Mouse (Mus musculus) thymus, postnatal 4 days (tissue): Measurements from ENCODE around the gene Igfbp5.

Source experiments
- DNase-seq: peaks from one replicate; pipeline ENCODE4 v3.0.0; 2021

Igfbp5 gene

DNA sequence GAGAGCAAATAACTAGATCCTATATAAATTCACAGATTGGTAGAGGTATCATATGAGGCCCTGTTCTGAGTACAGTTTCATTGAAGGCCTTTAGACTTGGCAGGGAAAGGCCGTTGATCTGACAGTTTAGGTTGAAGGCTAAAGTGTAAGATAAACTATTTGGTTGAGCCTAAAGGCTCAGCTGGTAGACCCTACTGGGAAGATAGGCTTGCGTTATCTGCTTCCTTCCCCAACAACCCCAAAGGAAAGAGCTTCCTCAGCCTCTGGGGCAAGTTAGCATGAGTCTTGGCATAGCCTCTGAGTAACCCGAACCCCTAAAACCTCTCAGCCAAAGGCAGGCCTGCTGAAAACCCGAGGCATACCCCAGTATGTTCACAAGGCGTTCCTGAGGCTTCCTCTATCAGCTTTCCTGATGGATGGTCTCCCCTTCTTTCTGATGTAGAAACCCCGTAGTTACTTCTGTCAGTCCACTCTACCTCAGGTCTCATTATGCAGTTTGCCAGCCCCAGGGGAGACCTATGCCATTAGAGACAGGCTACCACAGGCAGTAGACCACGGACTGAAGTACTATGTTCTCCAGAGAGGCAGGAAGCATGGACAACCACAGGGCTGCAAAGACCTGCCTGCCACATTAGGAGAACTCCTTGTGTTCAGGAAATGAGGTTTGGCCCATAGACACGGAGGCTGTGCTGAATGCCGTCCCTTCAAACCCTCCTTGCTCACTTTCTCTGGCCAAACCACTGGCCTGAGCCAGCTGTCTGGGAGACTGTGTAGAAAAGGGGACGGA lies 6.1 kb downstream of the Igfbp5 start:
- no peak for DNase-seq

DNA sequence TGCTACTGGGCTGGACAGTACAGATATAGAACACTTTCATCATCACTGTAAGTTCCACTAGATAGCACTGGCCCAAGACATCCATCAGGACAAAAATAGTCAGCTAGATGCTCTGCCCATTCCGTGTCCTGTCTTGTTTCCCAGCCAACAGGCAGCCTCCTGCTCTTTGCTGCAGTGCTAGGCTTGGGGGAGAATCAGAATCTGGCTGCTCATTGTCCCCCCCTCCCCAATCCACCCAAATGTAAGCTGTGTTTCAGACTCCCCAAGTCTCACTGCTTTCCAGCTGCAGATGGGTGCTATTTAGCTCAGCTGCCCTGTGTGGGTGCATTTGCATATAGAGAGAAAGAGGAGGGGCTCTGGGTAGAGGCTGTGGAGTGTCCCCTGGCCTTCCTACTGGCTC lies 7.3 kb downstream of the Igfbp5 start:
- no peak for DNase-seq

DNA sequence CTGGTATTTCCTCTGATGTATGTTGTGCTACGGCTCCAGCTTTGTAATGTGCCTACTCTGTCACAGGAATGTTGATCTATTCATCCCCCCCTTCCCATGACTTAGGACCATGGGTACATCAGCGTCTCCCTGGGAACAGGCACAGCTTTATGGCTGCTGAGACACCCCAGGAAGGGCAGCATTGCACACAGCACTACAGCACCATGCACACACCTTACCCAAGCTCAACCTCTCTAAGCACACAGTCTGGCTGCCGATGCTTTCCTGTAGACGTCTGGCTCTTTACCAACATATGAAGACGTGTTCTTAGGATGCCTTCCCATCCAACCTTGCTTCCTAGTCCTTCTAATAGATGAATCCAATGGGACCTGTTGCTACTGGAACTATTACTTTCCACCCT lies 8.3 kb downstream of the Igfbp5 start:
- DNase-seq: no peak

DNA sequence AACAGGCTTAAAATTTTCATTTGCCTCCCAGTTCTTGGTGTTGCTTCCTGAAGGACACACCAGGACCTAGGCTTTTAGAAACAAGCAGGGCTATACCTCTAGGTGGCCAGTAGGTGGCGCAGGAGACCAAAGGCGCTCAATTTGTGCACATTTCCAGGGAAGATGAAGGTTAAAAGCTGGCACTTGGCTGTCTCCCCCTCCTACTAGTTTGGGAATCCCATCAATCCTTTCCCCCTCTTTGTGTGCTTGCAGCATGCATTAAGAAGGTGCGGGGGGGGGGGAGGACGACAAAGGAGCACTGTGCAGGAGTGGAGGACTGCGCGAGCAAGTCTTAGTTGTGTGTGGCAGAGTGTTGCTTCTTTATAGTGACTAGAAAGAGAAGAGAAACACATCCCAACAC lies 8.8 kb downstream of the Igfbp5 start:
- peak; percentile 77 for DNase-seq

DNA sequence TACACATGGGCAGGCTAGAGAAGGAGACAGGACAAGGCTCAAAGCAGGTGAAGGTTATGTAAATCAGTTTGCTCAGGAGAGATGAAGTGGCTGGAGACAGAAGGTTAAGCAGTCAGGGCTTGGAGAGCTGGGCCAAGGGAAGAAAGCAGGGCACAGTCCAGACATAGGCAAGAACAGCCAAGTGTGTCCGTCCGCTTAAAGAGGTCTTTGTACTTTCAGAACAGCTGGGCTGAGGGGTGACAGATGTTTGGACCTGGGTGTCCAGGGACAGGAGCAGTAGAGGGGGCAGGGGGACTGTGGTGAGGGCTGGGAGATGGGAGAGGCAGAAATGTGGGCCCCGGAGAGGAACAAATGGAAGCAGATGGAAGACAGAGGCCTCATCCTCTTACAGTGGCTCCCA lies 10.4 kb downstream of the Igfbp5 start:
- DNase-seq: no peak

DNA sequence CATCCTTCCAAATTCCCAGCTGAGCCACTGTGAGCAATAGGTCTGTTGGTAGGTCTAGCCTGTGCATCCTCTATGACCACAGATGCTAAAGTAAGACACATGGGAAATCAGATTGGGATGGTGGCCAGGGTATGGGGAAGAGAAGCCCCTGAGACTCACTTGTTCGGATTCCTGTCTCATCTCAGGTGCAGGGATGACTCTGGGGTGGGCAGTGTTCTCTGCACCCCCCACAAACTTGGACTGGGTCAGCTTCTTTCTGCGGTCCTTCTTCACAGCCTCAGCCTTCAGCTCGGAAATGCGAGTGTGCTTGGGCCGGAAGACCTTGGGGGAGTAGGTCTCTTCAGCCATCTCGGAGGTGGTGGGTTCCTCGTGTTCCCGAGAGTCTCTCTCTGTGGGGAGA lies 11.0 kb downstream of the Igfbp5 start:
- DNase-seq: no peak

DNA sequence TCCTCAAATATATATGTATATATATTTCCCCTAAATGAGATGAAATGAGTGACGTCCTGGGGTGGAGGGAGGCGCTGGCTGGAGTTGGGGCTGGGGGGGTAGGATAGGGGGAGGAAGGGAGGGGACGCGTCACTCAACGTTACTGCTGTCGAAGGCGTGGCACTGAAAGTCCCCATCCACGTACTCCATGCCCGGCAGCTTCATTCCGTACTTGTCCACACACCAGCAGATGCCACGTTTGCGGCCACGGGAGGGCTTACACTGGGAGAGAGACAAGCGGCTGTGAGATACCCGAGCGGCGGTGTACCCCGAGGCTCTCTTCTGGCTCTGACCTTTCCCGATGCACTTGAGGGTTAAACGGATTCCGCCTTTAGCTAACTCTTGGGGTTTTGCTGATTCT lies 12.4 kb downstream of the Igfbp5 start:
- DNase-seq: no peak

DNA sequence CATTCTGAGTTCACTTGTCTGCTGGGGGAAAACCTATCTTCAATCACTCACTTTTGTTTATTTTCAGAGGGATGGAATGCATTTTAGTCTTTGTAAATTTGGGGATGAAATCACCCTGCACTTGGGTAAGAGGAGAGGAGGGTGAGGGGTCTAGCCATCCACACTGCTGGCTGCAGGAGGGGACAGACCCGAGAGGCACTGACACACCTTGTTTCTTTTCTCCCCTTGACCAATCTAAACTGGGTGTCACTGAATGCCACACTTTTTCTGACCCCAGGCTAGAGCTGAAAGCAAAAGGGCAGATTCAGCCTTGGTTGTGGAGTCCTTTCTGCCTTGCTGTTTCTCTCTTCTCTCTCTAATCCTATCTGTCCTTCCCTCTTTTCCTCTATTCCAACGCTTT lies 13.0 kb downstream of the Igfbp5 start:
- DNase-seq: no peak

DNA sequence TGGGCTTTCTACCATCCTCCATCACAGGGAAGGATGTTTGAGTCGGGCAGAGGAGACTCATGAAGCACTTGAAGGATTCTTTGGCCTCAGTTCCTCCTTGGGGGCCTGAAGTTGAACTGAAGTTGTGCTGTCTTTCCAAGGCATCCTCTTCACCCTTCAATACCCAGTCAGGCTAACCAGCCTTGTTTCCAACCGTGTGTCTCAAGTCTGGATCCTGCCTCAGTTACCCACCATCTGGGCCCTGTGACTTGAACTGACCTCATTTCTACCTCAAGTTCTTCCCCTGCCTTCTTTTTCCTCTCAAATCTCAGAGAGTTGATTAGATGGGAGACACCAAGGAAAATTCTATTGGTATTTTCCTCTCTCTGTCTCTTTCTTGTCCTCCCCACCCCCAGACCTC lies 14.2 kb downstream of the Igfbp5 start:
- DNase-seq: no peak

DNA sequence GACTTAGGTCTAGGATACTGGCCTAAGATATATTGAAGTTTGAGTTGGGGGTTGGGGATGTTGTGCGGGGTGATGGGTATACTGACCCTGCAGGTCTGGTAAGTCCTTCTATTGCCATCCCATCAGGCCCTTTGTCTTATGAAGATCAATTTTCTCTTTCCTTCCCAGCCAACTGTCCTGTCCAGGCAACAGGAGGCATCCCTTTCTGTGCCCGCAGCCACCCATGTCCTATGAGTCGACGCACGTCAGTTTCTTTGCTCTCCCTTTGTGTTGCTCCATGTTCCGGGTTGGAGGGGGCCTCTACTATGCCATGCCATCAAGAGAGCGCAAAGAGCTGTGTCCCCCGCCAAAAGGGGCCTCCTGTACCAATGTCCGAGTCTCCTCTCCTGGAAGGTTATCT lies 14.7 kb downstream of the Igfbp5 start:
- no peak for DNase-seq

DNA sequence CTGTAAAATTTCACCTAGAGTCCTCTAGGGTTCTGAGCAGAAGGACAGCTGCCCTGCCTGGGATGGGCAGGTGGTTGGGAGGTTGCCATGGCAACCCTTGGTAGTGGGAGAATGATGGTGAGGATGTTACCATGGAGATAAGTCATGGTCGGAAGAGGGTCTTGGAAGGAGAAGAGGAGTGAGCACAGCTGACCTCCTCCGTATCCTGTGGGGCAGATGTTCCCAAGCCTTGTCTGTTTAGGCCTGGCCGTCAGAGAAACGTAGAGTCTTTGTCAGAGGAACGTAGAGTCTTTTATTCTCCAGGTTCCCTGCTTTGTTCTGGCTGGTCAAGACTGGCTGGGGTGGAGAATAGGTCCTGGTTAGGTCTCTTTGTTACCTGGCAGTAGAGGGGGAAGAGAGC lies 15.8 kb downstream of the Igfbp5 start:
- DNase-seq: no peak

DNA sequence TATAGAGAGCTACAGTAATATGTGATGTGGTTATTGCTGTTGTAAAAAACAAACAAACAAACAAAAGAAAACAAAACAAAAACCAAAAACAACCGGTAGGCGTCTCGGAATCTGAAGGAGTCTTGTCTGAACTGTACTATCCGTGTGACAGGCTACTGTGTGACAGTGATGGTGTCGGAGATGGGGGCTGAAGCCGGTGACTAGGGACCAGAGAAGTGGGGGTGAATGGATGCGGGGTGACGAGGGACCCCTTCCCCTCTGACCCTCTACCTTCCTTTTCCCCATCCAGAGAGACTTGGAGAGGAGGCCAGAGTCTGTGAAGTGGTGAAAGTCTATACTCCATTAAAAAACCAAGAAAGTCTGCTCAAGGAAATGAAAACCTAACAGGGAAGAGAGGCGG lies 16.4 kb downstream of the Igfbp5 start:
- DNase-seq: no peak

DNA sequence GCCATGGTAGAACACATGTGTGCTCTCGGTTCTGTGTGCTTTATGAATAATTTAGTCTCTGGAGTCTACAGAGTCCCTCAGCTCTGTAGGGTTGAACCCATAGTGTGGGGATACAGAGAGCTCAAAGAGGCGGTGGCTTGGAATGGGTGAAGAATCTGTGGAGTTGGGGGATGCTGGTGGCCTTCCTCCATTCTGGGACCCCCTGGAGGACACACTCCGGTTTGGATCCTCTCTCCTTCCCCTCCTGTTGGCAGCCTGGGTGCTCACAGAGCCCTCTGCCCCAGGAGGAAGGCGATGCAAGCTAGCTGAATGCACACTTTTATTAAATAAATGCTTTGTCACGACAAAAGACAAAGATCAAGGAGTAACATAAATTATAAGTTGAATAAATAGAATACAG lies 17.1 kb downstream of the Igfbp5 start:
- no peak for DNase-seq

DNA sequence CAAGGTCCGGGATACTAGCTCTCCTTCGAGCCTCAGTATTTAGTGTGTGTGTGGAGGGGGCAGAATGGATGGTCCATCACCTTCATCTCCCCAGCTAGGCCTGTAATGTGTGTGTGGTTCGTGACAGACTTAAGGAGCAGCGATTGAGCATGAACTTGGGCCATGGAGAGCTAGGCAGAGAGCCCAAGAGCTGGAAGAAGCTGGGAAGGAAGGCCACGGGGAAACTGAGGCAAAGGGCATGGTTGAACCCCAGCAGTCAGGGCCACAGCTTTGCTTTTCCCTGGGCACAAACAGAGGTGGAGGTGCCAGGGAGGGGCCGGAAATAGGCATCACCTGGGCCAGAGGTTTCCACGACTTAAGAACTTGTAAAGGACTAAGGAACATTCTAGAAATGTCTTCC lies 17.5 kb downstream of the Igfbp5 start:
- DNase-seq: no peak

DNA sequence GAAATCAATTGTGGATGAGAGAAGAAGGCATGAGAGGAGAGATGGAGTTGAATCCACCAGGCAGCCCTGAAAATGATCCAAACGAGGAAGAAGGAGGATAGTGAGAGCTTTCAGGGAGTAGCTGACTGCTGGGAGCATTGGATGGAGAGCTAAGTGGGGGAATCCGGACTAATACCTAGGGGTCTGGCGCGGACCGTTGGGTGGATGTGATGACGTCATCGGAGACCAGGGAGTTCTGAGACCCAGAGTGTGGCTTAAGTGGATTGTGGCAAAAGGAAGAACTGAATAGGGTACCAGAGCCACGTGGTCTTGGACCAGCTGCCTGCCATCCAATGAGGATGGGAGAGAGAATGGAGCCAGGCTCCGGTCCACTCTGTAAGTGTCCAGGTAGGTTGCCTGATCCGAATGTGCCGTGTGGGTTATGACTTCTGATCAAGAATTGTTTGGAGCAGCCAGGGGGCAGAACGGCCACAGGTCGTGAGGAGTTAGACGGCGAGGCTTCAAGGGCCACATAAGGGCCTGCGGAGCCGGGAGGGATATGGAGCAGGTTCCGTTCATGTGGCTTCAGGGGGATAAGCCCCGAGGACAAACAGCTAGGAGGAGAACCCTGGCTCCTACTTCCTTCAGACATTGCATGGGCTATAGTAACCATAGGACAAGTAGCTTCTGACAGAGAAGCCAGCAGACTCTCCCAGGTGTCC lies 18.3 kb downstream of the Igfbp5 start:
- no peak for DNase-seq

DNA sequence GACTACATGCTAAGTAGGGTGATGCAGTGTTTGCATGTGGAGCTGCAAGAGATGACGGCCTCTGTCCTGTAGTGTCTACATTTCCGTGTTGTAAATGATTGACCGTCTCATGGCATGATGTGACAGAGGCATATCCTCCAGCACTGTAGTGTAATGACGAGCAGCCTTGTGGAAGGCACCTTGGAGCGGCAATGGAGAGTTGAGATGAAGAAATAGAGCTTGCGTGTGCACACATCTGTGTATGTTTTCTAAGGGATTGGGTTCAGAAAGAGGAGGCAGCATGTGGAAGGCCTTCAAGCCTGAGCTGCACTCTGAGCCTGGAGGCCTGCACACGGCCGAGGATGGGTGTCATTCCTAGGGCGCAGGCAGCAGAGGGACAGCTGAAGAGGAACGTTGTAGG lies 19.0 kb downstream of the Igfbp5 start:
- DNase-seq: no peak

DNA sequence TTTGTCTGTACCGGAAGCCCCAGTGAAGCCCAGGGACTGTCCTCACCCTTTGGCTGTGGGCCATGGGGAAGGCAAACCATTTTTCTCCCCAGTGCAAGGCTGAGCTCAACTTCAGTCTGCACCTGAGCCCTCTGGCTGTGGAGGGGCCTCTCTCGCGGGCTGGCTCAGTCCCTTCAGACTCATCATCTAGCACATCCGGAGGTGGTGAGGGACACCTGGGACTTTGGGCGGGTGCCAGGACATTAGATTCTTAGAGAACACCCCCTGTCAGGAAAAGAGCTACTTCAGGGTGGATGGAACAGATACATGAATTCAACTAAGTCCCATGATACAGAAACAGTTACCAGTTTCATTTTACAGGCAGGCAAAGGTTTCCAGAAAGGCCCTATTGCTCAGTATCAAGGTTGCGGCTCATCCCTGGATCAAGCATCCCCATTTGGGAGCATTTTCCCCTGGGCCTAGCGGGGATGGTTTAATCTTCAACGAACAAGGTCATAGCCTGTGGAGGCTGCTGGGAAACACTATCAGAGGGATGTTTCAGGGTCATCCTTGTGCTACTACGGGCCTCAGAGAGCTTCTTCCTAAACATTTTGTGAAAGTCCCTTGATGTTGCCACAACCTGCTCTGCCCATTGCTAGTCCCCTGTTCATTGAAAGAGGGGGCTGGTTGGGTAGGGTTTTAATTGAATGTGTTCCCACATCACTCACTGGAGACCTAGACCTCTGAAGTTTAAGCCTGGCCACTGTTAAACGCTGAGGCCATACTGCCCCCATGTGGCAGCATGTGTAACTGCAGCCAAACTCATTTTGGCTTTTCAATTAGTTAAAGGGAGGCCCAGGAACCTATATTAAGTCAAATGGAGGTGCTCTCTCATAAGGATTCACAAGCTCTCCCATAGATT lies 20.1 kb downstream of the Igfbp5 start:
- DNase-seq: peak; percentile 45

DNA sequence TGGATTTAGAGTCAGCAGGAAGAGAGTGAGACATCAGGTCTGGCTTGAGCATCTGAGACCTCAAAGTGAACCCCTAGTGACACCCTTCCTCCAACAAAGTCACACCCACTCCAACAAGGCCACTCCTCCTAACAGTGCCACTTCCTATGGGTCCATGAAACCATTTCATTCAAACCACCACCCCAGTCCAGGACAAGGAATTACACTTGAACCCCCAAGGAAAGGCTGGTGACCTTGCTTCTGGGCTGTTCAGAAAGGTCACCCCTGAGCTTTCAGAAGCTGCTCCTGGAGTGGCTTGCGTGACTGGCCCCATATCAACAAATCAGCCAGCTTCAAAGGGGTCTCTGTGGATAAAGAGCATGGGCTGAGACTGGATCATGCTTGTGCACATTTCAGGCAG lies 20.9 kb downstream of the Igfbp5 start:
- no peak for DNase-seq

DNA sequence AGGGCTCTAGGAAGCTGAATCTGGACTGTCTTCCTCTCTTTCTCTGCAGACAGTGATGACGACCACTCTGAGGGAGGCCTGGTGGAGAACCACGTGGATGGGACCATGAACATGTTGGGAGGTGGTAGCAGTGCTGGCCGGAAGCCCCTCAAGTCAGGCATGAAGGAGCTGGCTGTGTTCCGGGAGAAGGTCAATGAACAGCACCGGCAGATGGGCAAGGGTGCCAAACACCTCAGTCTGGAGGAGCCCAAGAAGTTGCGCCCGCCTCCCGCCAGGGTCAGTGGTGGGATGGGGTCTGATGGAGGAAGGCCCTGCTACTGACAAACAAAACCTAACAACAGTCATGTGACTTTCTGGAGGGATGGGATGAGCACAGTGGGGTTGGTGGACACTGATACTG lies 25.6 kb downstream of the Igfbp5 start:
- DNase-seq: no peak

DNA sequence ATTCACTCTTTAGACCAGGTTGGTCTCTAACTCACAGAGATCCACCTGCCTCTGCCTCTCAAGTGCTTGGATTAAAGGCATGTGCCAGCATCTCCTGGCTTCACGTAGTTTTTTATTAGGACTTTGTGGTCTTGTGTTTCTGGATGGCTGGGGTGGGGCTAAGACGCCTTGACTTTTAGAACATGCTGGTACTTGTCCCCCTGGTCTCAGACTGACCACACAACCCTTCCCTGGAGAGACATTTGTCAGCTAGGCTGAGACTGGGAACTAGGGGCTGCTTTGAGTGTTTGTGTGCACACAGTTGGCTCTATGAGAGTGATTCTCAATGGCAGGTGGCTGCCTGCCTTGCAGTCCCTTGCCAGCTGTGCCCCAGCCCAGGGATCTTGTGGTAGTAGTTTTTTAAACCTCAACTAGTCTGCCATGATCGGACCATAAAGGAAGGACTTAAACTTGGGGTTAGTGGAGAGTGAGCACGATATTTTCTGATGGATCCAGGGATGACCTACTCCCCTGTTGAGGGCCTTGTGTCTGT lies 26.8 kb downstream of the Igfbp5 start:
- no peak for DNase-seq

DNA sequence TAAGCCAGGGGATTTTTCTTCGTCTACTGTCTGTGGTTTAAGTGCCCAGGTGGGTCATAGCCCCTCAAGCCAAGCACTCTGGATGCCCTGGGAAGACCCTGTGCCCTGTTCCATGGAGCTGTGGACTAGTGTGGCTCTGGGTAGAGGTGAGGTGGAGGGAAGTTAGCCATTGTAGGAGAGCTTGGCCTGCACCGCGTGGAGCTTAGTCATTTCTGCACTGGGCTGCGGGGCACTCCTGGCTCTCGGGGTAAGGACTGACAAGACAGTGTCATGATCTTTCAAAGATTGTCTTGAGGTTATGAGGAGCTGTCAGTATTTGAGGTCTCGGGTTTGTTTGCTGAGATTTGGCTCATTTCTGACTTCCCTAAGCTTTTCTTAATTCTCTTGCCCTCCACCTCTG lies 30.0 kb downstream of the Igfbp5 start:
- no peak for DNase-seq

DNA sequence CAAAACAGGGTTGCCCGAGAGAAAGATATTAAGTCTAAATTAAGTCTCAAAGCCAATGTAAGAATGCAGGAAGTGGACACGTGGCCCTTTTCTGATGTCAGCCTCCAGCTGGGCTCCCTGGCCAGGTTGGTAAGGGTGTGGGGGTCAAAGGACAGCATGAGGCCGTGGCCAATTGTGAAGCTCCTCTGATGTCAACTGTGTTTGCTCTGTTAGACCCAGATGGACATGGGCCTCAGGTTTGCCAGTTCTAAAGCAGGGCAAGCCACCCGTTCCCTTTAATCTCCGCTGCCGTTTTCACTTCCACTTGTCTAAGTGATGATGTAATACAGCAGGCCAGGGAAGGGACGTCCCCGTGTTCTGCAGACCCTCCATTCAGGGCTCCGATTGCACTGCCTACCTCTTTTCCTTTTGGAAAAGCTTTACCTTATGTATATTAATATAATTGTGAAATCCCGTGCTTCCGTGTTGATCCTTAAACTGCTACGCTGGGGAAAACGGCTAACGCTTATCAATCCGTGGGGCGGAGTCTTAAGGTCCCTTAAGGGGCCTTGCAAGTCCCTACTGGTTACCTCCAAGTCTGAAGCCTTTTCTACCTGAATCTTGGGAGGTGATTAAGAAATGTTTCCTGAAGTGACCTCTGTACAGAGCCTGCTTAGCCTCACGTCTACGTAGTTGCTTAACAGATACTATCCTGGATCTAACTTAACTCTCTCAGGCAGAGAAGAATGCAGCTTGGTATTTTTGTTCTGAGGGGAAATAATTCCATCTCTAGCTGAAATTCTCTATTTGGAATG lies 31.8 kb downstream of the Igfbp5 start:
- no peak for DNase-seq

DNA sequence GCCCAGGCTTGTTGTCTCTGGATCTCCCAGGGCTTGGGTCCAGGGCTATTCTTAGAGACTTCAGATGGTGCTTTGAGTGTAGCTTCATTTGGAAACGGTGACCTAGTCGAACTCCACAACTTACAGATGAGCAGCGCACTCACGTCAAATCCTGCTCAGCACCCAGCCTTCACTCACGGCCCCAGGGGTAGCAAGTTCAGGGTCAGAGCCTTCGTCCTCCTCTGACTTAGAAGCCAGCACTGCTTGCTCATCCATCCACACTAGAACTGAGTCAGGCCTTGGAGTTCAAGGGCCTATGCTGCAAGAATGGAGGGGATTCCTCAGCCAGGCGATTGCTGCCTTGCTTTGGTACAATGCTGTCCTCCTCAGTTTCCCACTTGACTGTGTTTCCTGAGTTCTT lies 34.9 kb downstream of the Igfbp5 start:
- no peak for DNase-seq
